Mouse (Mus musculus) testis, adult 2 months (tissue): ENCODE measurements around the gene Itgal. TPM values are rescaled to one million over a fixed set of nuclear protein-coding genes. Genes with fewer than 3 reads are reported as not detected.

Experiments
- H3K27ac ChIP-seq: fragments of 200-500 bp; 2 replicates; pipeline ENCODE4 v1.5.1; 2012; ENCODE audit warnings: low read depth, low read length; ENCODE audit not compliant: control insufficient read depth, insufficient read depth
- H3K27me3 ChIP-seq: fragments of 200-500 bp; 2 replicates; pipeline ENCODE4 v1.6.1; 2012; ENCODE audit warnings: mild to moderate bottlenecking, low read length, moderate library complexity; ENCODE audit not compliant: control insufficient read depth, insufficient read depth
- H3K36me3 ChIP-seq: fragments of 200-500 bp; 2 replicates; pipeline ENCODE4 v1.6.1; 2012; ENCODE audit warnings: mild to moderate bottlenecking, low read length; ENCODE audit not compliant: control insufficient read depth, insufficient read depth
- H3K4me1 ChIP-seq: fragments of 200-500 bp; 2 replicates; pipeline ENCODE4 v1.6.1; 2012; ENCODE audit warnings: low read length; ENCODE audit not compliant: control insufficient read depth, insufficient read depth
- H3K4me3 ChIP-seq: fragments of 200-500 bp; 2 replicates; pipeline ENCODE4 v1.5.1; 2012; ENCODE audit warnings: low read depth, mild to moderate bottlenecking, low read length, moderate library complexity, mixed read lengths; ENCODE audit not compliant: control insufficient read depth
- CTCF ChIP-seq: fragments of 200-500 bp; IDR thresholded peaks from 2 replicates; pipeline ENCODE4 v1.5.1; 2012; ENCODE audit warnings: low read depth, mild to moderate bottlenecking, inconsistent platforms, low read length, moderate library complexity; ENCODE audit not compliant: control insufficient read depth, insufficient read depth, insufficient replicate concordance
- POLR2A ChIP-seq: fragments of 200-500 bp; IDR thresholded peaks from 2 replicates; pipeline ENCODE4 v1.6.1; 2012; ENCODE audit warnings: low read depth, mild to moderate bottlenecking, inconsistent platforms, low read length, moderate library complexity; ENCODE audit not compliant: control insufficient read depth
- polyA plus RNA-seq: library from polyadenylated mRNA; depleted of rRNA; stranded (reverse); fragments of >200 nt; gene quantifications from 2 replicates; pipeline ENCODE4 v1.2.3, GENCODE M21; 2012

Itgal gene
- polyA plus RNA-seq, 1 experiment = 0.79 TPM

DNA sequence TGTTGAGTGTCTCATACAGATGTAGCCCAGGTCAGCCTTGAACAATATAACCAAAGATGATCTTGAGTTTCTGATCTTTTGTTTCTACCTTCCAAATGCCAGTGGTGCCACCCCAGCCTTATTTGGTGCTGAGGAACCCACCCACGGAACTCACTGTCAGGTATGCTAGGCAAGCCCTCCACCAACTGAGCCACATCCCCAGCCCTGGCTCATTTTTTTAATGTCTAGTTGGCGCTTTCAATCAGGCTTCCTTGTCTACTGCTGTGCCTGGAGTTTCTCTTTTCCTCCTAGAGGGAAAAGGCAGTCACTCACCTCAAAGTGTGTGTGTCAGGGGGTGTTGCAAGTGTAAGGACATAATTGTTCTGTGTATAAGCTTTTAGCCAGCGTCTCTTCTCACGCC, 25.0 kb upstream of the Itgal start:
- H3K4me1 ChIP-seq = peaks cover under 1% of the 10 kb centered on the region
- H3K36me3 ChIP-seq = peaks cover 2% of the 10 kb centered on the region
- no peaks in the 10 kb centered on the region for H3K27me3 ChIP-seq
- H3K27ac ChIP-seq = no peak overlapping the region
- no peak for TF ChIP-seq POLR2A
- TF ChIP-seq CTCF = no peak
- peak overlapping the region; percentile 71 for H3K4me3 ChIP-seq

GRCm38 (mm10) chr7:127272566-127272965, 23.5 kb upstream of the Itgal start:
- Histone ChIP-seq H3K4me3 (peak overlapping the region; percentile 95), H3K4me1 (peaks cover 7% of the 10 kb centered on the region), H3K27me3 (no peaks in the 10 kb centered on the region), H3K36me3 (peaks cover 2% of the 10 kb centered on the region), H3K27ac (peak overlapping the region; percentile 44)
- TF ChIP-seq POLR2A (no peak), CTCF (no peak)

DNA sequence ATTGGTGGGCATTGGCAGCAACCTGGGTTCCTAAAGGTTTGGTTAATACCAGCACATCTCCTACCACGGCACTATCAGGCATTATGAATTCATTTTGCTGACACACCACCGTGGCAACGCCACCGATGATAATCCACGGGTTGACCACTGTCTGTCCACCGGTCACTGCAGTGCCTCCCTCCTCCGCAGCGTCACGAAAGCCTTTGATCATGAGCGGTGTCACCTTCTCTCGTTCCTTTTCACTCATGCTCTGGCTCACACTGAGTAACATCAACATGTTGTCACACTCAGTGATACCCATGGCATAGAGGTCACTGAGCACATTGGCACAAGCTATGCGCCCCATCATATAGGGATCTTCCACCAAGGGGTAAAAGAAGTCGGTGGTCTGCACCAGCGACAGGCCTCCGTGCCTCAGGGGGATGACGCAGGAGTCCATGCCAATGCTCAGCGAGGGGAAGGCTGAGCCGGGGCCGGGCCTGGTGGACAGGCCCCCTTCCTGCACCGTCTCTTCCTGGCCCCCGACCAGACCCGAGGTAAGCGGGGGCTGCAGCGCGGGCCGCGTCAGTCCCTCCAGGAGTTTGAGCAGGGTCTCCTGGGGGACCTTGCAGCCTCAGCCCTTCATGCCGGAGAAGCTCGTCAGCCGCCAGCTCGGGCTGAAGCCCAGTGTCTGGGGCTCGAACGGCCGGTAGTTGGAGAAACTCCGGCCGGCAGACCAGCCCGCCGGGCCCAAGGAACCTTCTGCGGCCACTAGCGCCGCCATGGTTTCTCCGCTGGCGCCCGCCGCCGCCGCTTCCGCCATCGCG, 22.7 kb upstream of the Itgal start:
- Histone ChIP-seq H3K4me1 (peaks cover 8% of the 10 kb centered on the region), H3K27ac (peak overlapping the region; percentile 86), H3K36me3 (peaks cover 2% of the 10 kb centered on the region), H3K4me3 (peak overlapping the region; percentile 95), H3K27me3 (no peaks in the 10 kb centered on the region)
- TF ChIP-seq CTCF (no peak), POLR2A (peak; percentile 42; the same call in 1 of the 2 replicates)

DNA sequence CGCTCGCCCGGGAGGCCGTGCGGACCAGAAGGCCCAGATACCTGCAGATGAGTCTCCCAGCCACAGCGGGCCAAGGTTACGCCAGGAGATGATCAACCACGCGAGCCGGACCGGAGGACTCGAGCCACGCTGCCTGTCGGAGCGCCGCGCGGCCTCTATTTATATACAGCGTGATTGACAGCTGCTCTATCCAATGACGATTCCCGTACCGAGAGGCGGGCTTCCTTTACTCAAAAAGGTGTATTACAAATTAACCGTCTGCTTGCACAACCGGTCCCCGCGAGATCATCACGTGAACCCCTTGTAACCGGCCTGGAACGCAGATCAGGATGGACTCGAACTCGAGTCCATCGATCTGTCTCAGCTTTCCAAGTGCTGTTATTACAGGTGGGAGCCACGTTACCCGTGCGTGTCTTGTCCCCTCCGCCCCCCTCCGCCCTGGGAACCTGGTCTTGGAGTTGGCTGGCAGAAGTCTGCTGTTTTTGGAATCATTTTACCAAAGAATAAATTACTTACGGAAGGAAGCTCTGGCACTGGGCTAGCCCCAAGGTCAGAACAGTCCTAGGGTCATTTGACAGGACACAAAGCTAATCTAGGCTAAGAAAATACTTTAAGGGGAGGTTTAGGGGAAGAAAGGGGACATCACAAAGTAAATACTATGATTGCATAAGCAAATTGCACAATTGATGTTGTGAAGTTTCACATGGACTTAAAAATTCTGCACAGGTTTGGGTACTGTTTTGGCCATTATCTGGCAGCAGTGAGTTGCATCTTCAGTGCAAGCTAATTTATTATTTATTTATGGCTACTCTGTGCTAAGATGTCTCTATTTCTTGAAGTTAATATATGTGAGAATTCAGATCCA, 21.9 kb upstream of the Itgal start, which contains the start of gene Sephs2:
Gene Sephs2 (minus strand): TSS at position 131 of the 865 bp plus-strand sequence.
- TF ChIP-seq CTCF (no peak), POLR2A (peak; percentile 99)

GRCm38 (mm10) chr7:127276519-127276961, 19.5 kb upstream of the Itgal start:
- no peak overlapping the region for H3K27ac ChIP-seq
- H3K4me1 ChIP-seq = peaks cover 10% of the 10 kb centered on the region
- H3K27me3 ChIP-seq = no peaks in the 10 kb centered on the region
- TF ChIP-seq POLR2A = no peak
- no peak for TF ChIP-seq CTCF
- no peak overlapping the region for H3K4me3 ChIP-seq
- H3K36me3 ChIP-seq = peaks cover 2% of the 10 kb centered on the region

More for the DNA sequence above, 21.9 kb upstream of the Itgal start, which contains the start of gene Sephs2:
- peaks cover 2% of the 10 kb centered on the region for H3K36me3 ChIP-seq
- peak within 1 kb of the TSS; percentile 95 for H3K4me3 ChIP-seq
- peak within 1 kb of the TSS; percentile 86 for H3K27ac ChIP-seq
- H3K27me3 ChIP-seq = no peaks in the 10 kb centered on the region
- peaks cover 10% of the 10 kb centered on the region for H3K4me1 ChIP-seq

- Histone ChIP-seq H3K4me3 (no peak overlapping the region), H3K4me1 (peaks cover 10% of the 10 kb centered on the region), H3K27ac (no peak overlapping the region), H3K27me3 (no peaks in the 10 kb centered on the region), H3K36me3 (no peaks in the 10 kb centered on the region)
- TF ChIP-seq POLR2A (no peak), CTCF (peak; percentile 40; the same call in 1 of the 2 replicates)
Measured at GRCm38 (mm10) chr7:127278311-127278710, 17.7 kb upstream of the Itgal start.

- H3K27me3 ChIP-seq = no peaks in the 10 kb centered on the region
- H3K36me3 ChIP-seq = no peaks in the 10 kb centered on the region
Measured at GRCm38 (mm10) chr7:127280092-127280491, 16.0 kb upstream of the Itgal start.

More at GRCm38 (mm10) chr7:127280092-127280491, 16.0 kb upstream of the Itgal start:
- TF ChIP-seq CTCF (no peak), POLR2A (no peak)
- Histone ChIP-seq H3K4me1 (peaks cover 10% of the 10 kb centered on the region), H3K4me3 (no peak overlapping the region), H3K27ac (no peak overlapping the region)
